Mouse (Mus musculus) lung, postnatal 14 days (tissue): ENCODE results near the gene Arhgef7.
A peak's percentile ranks its signal among the peaks of the same experiment; 100 is the strongest.

Experiments
- DNase-seq: peaks from one replicate; pipeline ENCODE4 v3.0.0; 2021

The Arhgef7 gene

DNA sequence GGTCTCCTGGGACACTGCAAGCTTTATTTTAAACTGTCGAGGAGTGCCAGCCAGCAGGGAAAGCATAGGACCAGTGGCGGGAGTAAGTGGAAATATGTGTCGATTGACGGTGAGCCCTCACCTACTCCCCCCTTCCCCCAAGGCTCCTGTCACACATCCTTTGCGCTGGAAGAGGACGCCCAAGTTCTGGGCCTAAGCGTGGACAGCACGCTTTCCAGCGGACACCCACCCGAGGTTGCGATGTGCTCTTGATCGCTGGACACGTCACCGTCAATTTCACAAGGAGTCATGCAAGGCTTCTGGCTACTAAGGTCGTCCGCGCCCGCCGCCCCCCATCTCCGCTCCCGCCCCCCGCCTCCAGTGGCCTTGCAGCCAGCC lies 259 bp upstream of the Arhgef7 start:
- no peak for DNase-seq

- DNase-seq: no peak
Observed at GRCm38 (mm10) chr8:11728482-11729295, 1.2 kb downstream of the Arhgef7 start.

GRCm38 (mm10) chr8:11730271-11730940 lies 2.9 kb downstream of the Arhgef7 start:
- DNase-seq: no peak

DNA sequence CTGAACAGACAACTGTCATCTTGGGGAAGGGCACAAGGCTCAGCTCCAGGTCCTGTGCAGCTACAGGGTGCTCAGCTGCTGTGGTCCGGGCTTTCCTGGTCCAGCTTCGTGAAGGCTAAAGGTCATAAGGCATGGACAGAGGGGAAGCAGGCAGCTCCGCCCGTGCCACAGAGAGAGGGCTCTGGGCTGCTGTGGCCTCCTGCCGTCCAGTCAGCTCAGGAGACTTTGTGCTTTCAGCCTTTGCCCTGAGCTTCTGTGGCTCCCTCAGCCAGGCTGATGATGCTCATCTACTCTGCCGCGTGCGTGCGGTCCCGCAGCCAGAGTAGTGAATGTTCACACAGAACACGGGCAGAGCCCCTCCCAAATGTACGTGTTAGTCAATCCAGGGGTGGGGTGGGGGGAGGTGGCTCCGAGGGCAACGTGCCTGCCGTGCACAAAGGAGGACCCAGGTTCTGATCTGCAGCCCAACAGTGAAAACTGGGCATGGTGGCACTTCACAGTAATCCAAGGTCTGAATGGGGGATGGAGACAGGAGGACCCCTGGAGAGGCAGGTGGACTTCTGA lies 8.2 kb downstream of the Arhgef7 start:
- DNase-seq: no peak

- DNase-seq: no peak
Observed at GRCm38 (mm10) chr8:11737096-11737495, 9.6 kb downstream of the Arhgef7 start.

DNA sequence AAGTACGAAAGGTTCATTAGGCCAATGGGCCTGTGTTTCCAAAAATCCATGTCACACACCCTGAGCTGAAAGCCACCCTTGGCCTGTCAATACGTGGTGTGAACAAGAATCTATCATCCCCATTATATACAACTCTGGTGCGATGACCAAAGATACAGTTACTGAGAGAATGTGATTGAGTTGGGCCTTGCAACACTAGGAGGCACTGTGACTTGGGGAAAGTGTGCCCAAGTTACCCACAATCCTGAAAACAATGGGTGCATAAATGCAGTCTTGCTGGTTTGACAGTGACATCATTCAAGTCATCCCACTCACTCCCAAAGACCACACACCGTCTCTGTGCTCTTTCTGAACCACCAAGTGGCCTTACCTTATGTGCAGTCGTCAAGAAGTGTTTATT lies 11.6 kb downstream of the Arhgef7 start:
- no peak for DNase-seq

- DNase-seq: no peak
Observed at GRCm38 (mm10) chr8:11740857-11741256, 13.3 kb downstream of the Arhgef7 start.

GRCm38 (mm10) chr8:11743580-11743979 lies 16.1 kb downstream of the Arhgef7 start:
- no peak for DNase-seq

GRCm38 (mm10) chr8:11746850-11747600 lies 19.5 kb downstream of the Arhgef7 start:
- DNase-seq: no peak

DNA sequence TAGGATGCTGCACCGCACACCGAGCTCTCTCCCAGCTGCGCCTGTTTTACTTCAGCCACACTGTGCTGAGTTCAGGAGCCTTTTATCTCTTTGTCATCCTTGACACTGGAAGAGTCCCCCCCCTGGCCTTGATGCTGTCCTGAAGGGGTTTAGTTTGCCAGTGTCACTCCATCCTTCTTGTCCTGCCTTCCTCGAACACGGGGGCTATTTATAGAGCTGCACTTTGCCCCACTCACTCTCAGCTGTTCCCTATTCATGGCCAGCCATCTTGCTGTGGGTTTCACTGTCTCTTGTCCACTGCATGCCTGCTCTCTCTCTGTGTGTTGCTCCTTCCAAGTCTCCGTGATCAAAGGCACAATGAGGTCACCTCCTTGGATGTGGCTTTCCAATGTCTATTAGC lies 22.0 kb downstream of the Arhgef7 start:
- DNase-seq: no peak

DNA sequence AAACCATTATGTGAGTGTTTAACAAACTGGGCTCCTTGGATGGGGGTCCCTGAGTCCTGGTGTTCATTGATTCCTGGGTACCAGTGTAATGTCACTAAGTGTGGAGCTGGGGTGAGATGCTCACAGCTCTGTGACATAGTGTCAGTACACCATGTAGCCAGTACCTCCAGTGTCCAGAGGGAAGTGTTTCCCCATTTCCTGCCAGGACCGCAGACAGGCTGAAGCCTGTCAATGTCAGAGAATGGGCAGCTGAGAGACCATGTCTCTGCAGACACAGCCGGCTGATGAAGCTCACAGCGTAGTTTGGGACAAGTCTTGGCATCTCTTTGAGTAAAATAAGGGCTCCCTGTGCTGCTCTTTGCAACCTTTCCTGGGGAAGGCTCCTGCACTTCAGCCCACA lies 24.8 kb downstream of the Arhgef7 start:
- DNase-seq: no peak

DNA sequence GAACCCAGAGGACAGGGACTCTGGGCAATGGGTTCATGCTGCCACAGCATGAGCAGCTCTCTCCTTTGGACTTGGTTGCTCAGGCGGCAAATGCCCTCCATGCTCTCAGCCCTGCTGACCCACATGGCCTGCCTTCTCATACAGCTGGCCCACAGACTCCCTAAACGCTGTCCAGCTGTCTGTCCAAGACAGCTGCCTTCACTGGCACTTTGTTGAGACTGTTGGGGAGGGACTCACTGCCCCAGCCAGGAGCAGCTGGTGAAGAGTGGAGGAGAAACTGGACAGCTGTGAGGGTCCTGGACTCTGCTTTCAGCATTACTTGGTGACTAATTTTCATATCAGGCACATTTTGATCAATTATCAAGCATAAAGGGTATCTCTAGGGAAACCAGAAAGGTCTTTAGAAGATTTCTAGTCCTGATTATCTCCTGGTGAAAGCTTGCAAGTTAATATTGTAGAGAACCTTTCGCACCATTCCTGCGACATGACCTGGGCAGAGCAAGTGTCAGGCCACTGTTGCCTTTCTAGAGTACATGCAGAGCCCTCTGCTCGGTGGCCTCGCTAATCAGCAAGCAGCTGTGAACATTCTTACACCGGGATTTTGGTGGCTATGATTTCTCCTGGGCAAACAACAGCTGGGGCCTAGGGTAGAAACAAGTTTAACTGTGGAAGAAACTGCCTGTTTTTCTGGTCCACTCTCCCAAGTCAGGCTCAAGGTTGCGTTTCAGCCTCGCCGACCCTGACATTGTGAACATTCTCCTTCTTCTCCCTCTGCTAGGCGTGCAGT lies 25.8 kb downstream of the Arhgef7 start:
- DNase-seq: peak; percentile 40

- DNase-seq: no peak
Observed at GRCm38 (mm10) chr8:11754723-11755122, 27.2 kb downstream of the Arhgef7 start.

DNA sequence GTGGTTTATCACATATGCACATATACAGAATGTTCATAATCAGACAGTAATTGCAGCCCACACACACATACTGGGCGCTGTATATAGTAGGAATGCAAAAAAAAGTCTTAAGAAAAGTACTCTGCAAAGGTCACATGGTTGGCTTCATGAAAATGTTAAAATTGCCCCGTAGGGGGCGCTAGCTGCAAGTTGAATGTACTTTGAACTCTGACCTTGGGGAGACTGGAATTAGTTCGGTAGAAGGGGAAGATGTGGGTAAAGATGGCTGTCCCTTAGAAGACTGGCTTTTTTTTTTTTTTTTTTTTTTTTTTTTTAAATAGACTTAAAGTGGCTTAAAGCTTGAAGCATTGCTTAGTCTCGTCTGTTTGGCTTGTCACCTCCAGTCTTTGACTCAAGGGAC lies 28.4 kb downstream of the Arhgef7 start:
- peak; percentile 80 for DNase-seq

GRCm38 (mm10) chr8:11757568-11758481 lies 30.3 kb downstream of the Arhgef7 start:
- peak; percentile 92 for DNase-seq

- DNase-seq: no peak
Observed at GRCm38 (mm10) chr8:11758482-11759281, 31.2 kb downstream of the Arhgef7 start.

DNA sequence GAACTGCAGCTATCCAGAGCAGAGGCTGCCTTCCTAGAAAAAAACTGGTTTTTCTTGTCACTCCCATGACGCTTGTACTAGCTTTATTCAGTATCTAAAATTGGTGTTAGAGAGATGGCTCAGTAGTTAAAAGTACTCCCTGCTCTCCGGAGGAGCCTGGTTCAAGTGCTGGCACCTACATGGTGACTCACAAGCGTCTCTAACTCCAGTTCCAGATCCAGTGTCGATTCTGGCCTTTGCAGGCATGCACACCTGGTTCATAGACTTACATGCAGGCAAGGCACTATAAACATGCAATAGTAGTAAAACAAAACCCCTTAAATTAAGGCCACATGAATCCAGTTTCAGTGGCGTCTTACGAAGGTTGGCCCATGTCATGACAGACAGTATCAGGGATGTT lies 34.0 kb downstream of the Arhgef7 start:
- DNase-seq: no peak

DNA sequence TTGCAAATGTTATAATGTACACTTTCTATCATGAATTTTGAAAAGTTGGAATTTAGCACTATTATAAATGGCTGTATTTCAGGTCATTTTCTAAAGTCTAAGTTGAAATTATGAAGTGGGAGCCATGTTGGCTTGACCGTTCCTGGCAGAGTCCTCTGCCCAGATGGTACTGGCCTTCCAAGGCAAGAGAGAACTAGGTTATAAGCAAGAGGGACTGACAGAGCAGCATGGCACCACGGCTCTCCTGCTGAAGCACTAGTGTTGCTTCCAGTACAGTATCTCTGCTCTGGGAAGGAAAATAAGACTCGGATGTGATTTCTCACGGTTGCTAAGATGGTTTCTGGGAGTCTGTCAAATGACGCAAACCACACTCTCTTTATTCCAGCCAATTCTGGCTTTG lies 34.5 kb downstream of the Arhgef7 start:
- DNase-seq: no peak

DNA sequence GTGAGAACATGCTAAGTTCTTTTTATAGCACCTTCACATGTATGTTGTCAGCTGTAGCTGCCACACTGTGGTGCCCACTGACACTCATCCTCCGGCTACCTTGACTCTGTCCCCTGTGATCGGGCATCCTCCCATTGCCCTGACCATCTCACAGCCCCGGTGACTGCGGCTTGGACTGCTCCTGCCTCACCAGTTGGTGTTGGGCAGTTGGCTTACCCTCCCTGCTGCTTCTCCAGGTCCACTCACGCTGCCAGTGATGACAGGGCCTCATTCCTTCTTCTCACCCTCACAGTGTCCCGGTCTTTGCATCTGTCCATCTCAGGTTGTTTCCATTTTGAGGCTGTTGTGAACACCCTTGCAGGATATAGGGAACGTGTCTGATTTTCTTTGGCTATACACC lies 35.3 kb downstream of the Arhgef7 start:
- no peak for DNase-seq

GRCm38 (mm10) chr8:11767213-11767840 lies 39.8 kb downstream of the Arhgef7 start:
- no peak for DNase-seq
